Mouse (Mus musculus) heart, postnatal 0 days (tissue): Measurements from ENCODE around the gene Crebzf. TPM values are rescaled to one million over a fixed set of nuclear protein-coding genes. Genes with fewer than 3 reads are reported as not detected.

Experiments used
- ATAC-seq: fragments of 200-750 bp; cut with Nextera tagmentation; 2 replicates; pipeline ENCODE4 v1.8.0; 2017; ENCODE audit warnings: low read depth, moderate number of reproducible peaks, moderate library complexity; ENCODE audit not compliant: insufficient read depth
- DNase-seq: peaks from one replicate; pipeline ENCODE4 v3.0.0-alpha.2; 2016; ENCODE audit warnings: low spot score
- H3K27ac ChIP-seq: fragments of 300-500 bp; sonication (generic); 2 replicates; pipeline ENCODE4 v1.5.1; 2014; ENCODE audit warnings: low read depth, mild to moderate bottlenecking
- H3K27me3 ChIP-seq: fragments of 300-500 bp; sonication (generic); 2 replicates; pipeline ENCODE4 v1.6.1; 2014; ENCODE audit warnings: low read length, mixed read lengths; ENCODE audit not compliant: control insufficient read depth, insufficient read depth
- H3K36me3 ChIP-seq: fragments of 300-500 bp; sonication (generic); replicated peaks from 2 replicates; pipeline ENCODE4 v1.6.1; 2014; ENCODE audit warnings: low read length, mixed read lengths; ENCODE audit not compliant: control insufficient read depth, insufficient read depth
- H3K4me1 ChIP-seq: fragments of 300-500 bp; sonication (generic); 2 replicates; pipeline ENCODE4 v1.6.1; 2014; ENCODE audit warnings: antibody characterized with exemption; ENCODE audit not compliant: control insufficient read depth, insufficient read depth
- H3K4me2 ChIP-seq: fragments of 300-500 bp; sonication (generic); 2 replicates; pipeline ENCODE4 v1.6.1; 2014; ENCODE audit warnings: low read depth, mild to moderate bottlenecking, low read length, moderate library complexity
- H3K4me3 ChIP-seq: fragments of 300-500 bp; sonication (generic); 2 replicates; pipeline ENCODE4 v1.5.1; 2014; ENCODE audit warnings: low read depth, low read length
- H3K9ac ChIP-seq: fragments of 300-500 bp; sonication (generic); replicated peaks from 2 replicates; pipeline ENCODE4 v1.6.1; 2014; ENCODE audit warnings: low read depth, low read length, mixed read lengths
- H3K9me3 ChIP-seq: fragments of 300-500 bp; sonication (generic); replicated peaks from 2 replicates; pipeline ENCODE4 v1.6.1; 2016; ENCODE audit warnings: low read length; ENCODE audit not compliant: control insufficient read depth
- CTCF ChIP-seq: IDR thresholded peaks from 2 replicates; pipeline ENCODE4 v1.5.1; 2016; ENCODE audit warnings: antibody characterized with exemption, control low read depth, low read depth
- EP300 ChIP-seq: IDR thresholded peaks from 2 replicates; pipeline ENCODE4 v1.6.1; 2016; ENCODE audit warnings: antibody characterized with exemption, low read depth
- WGBS: fragments of 180-500 bp; shearing (Covaris S2); extraction: QIAGEN DNeasy Blood & Tissue Kit; methylation state at CpG from one replicate; pipeline ENCODE4 v1.1.7; 2014; 5-methylcytosine and 5-hydroxymethylcytosine counted together
- polyA plus RNA-seq: library from polyadenylated mRNA; unstranded; fragments of >200 nt; fragmentation: Nextera tagmentation; extraction: Ambion mirVana; gene quantifications from 2 replicates; pipeline ENCODE4 v1.2.1, GENCODE M21; 2015
- total RNA-seq: library from RNA; depleted of rRNA; stranded (reverse); fragments of >200 nt; gene quantifications from 2 replicates; pipeline ENCODE4 v1.2.3, GENCODE M21; 2014; ENCODE audit warnings: low replicate concordance

Crebzf gene
- total and polyA plus RNA-seq, 2 experiments from 2014 or later, result 10.6 to 49.3 TPM

- DNase-seq (no peak), ATAC-seq (no peak)
- no peaks in the 10 kb centered on the region for H3K9me3 ChIP-seq
- H3K9ac ChIP-seq, result no peak overlapping the region
- 0 out of 2 replicates have a peak, but pooled peaks have one; percentile 18 for TF ChIP-seq CTCF
- TF ChIP-seq EP300, result no peak
- no peaks in the 10 kb centered on the region for H3K27me3 ChIP-seq
- no peaks in the 10 kb centered on the region for H3K36me3 ChIP-seq
- H3K4me2 ChIP-seq, result peak overlapping the region; percentile 16; the same call in 1 of the 2 replicates
- WGBS, result 16% methylated on average over 14 of the region's 14 CpGs
- peaks cover 14% of the 10 kb centered on the region; the same call in 1 of the 2 replicates for H3K4me1 ChIP-seq
- no peak overlapping the region for H3K4me3 ChIP-seq
- no peak overlapping the region for H3K27ac ChIP-seq
Measured at GRCm38 (mm10) chr7:90460930-90461329, 18.4 kb downstream of the Crebzf start.

DNA sequence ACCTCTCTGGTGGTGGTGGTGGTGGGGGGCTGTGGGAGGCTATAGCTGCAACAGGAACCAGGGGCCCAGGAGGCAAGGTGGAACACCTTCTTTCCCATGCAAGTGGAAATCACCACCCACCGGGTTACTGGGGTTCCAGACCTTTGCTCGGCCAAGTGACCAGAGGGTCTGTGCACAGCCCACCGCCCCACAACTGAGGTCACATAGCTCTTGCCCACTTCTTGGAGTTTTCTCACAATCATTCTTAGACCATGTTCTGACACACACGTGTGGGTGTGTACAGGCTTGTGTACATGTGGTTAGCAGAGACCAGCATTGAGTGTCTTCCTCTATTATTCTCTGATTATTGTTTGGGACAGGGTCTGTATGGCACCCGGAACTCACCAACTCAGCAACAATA, 18.9 kb downstream of the Crebzf start:
- H3K9ac ChIP-seq, result no peak overlapping the region
- H3K9me3 ChIP-seq, result no peaks in the 10 kb centered on the region
- ATAC-seq (no peak), DNase-seq (no peak)
- no peaks in the 10 kb centered on the region for H3K36me3 ChIP-seq
- no peak overlapping the region for H3K27ac ChIP-seq
- TF ChIP-seq EP300 (no peak), CTCF (no peak)
- 83% methylated on average over 5 of the region's 5 CpGs for WGBS
- H3K4me1 ChIP-seq, result peaks cover 9% of the 10 kb centered on the region; the same call in 1 of the 2 replicates
- H3K27me3 ChIP-seq, result no peaks in the 10 kb centered on the region
- no peak overlapping the region for H3K4me3 ChIP-seq
- no peak overlapping the region for H3K4me2 ChIP-seq

GRCm38 (mm10) chr7:90473511-90473910, 31.0 kb downstream of the Crebzf start:
- ATAC-seq, result no peak
- WGBS, result 45% methylated on average over 2 of the region's 2 CpGs
- 0 out of 2 replicates have a peak, but pooled peaks cover 3% of the 10 kb centered on the region for H3K27me3 ChIP-seq
- peaks cover 24% of the 10 kb centered on the region for H3K36me3 ChIP-seq
- DNase-seq, result no peak
- H3K4me1 ChIP-seq, result peaks cover 19% of the 10 kb centered on the region
- H3K4me3 ChIP-seq, result no peak overlapping the region
- H3K9ac ChIP-seq, result no peak overlapping the region
- no peaks in the 10 kb centered on the region for H3K9me3 ChIP-seq
- H3K27ac ChIP-seq, result no peak overlapping the region
- TF ChIP-seq EP300, result no peak
- no peak for TF ChIP-seq CTCF
- H3K4me2 ChIP-seq, result no peak overlapping the region

- ATAC-seq (peak; percentile 100), DNase-seq (peak; percentile 97)
- H3K9me3 ChIP-seq, result no peaks in the 10 kb centered on the region
- H3K4me2 ChIP-seq, result peak within 1 kb of the TSS; percentile 97
- H3K27ac ChIP-seq, result peak within 1 kb of the TSS; percentile 81
- TF ChIP-seq EP300 (no peak), CTCF (no peak)
- peaks cover 7% of the 10 kb centered on the region; the same call in 1 of the 2 replicates for H3K36me3 ChIP-seq
- H3K9ac ChIP-seq, result peak within 1 kb of the TSS; percentile 75
- WGBS, result under 1% methylated on average over 36 of the region's 36 CpGs
- 0 out of 2 replicates have a peak, but pooled peaks cover 3% of the 10 kb centered on the region for H3K27me3 ChIP-seq
- peaks cover 19% of the 10 kb centered on the region for H3K4me1 ChIP-seq
- H3K4me3 ChIP-seq, result peak within 1 kb of the TSS; percentile 80
Measured at GRCm38 (mm10) chr7:90475793-90476312, 33.3 kb downstream of the Crebzf start, which contains the start of gene Tmem126b. Tmem126b (minus strand) TSS chr7:90476001.

DNA sequence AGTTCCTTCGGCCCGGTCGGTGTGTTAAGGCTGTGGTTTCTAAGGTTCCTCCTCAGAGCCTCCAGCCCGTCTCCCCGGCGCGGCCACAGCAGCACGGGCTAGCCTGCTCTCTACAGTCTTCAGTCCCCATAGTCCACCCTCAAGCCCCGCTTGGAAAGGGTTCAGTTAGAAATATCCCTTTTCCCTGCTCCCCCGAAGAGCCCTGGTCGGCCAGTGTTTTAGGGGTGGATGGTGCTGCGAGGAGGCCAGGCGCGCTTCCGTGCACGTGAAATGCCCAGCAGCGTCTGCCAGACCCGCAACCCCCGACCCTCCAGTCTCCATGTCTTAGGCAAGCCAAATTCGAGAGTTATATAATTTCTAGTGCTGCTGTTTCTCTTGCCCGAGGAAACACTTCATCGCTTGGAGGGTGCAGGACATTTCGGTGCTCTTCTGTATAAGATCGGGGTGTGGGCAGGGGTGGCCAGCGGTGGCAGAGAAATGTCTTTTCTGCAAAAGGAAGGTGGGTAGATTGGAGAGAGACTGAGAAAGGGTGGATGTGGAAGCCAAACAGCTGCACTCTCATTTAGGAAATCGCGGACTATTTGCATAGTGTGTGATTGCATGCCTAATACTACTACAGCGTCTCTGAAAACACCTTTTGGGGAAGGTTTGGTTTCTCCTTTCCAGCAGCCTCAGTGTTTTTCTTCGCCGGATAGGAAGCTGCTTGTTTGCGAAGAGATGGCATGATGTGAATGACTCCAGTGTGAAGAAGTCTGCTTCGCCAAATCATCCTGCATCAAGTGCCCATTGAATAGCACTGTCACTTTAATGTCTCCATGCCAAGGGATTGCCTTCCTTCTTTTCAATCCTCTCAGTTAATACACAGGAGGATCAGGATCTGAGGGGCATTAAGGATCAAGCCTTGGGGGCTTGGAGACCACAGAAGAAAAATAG, 34.0 kb downstream of the Crebzf start, which contains the start of gene Dlg2:
TSS of gene Dlg2 (plus strand) at position 360 of the 933 bp plus-strand sequence.
- Histone ChIP-seq H3K4me1 (peaks cover 19% of the 10 kb centered on the region), H3K4me3 (peak within 1 kb of the TSS; percentile 80), H3K9me3 (no peaks in the 10 kb centered on the region), H3K9ac (peak within 1 kb of the TSS; percentile 75), H3K27ac (peak within 1 kb of the TSS; percentile 81), H3K36me3 (0 out of 2 replicates have a peak, but pooled peaks cover under 1% of the 10 kb centered on the region), H3K27me3 (0 out of 2 replicates have a peak, but pooled peaks cover 3% of the 10 kb centered on the region), H3K4me2 (peak within 1 kb of the TSS; percentile 97)
- peak; percentile 10 for DNase-seq
- peak; percentile 37 for ATAC-seq
- WGBS, result under 1% methylated on average over 32 of the region's 32 CpGs
- no peak for TF ChIP-seq CTCF
- no peak for TF ChIP-seq EP300
